Mouse (Mus musculus): ENCODE results near the gene Dirc2. TPM values are rescaled to one million over a fixed set of nuclear protein-coding genes. Genes with fewer than 3 reads are reported as not detected.

Gene Dirc2
- total and polyA plus RNA-seq, 2 experiments from 2014 or later: 15.3 to 39.8 TPM

GRCm38 (mm10) chr16:35726601-35727000, 42.6 kb downstream of the Dirc2 start:
- ATAC-seq (ENCODE audit: insufficient read depth, low read depth) (no peak), DNase-seq (ENCODE audit: low spot score) (no peak)
- H3K4me1 ChIP-seq (ENCODE audit: control insufficient read depth, insufficient read depth): no peaks in the 10 kb centered on the region
- H3K27me3 ChIP-seq (ENCODE audit: control insufficient read depth, insufficient read depth, low read length): no peaks in the 10 kb centered on the region
- no peak overlapping the region for H3K4me3 ChIP-seq (ENCODE audit: low read depth, low read length)
- H3K9ac ChIP-seq (replicated peaks; ENCODE audit: low read depth, low read length): no peak overlapping the region
- no peaks in the 10 kb centered on the region for H3K9me3 ChIP-seq (replicated peaks; ENCODE audit: control insufficient read depth, low read length)
- no peak overlapping the region for H3K27ac ChIP-seq (ENCODE audit: low read depth)
- peaks cover 33% of the 10 kb centered on the region for H3K36me3 ChIP-seq (replicated peaks; ENCODE audit: control insufficient read depth, insufficient read depth, low read length)
- H3K4me2 ChIP-seq (ENCODE audit: low read depth, low read length): no peak overlapping the region
- TF ChIP-seq EP300 (IDR thresholded peaks at IDR 0.05; ENCODE audit: low read depth) (no peak), CTCF (IDR thresholded peaks at IDR 0.05; ENCODE audit: low read depth) (no peak)
- 85% methylated on average over 2 of the region's 2 CpGs for WGBS

- ATAC-seq (ENCODE audit: insufficient read depth, low read depth) (no peak), DNase-seq (ENCODE audit: low spot score) (no peak)
- 62% methylated on average over 6 of the region's 6 CpGs for WGBS
- H3K9ac ChIP-seq (replicated peaks; ENCODE audit: low read depth, low read length): no peak overlapping the region
- no peaks in the 10 kb centered on the region for H3K9me3 ChIP-seq (replicated peaks; ENCODE audit: control insufficient read depth, low read length)
- H3K4me2 ChIP-seq (ENCODE audit: low read depth, low read length): no peak overlapping the region
- H3K27ac ChIP-seq (ENCODE audit: low read depth): no peak overlapping the region
- H3K36me3 ChIP-seq (replicated peaks; ENCODE audit: control insufficient read depth, insufficient read depth, low read length): peaks cover 33% of the 10 kb centered on the region
- no peaks in the 10 kb centered on the region for H3K27me3 ChIP-seq (ENCODE audit: control insufficient read depth, insufficient read depth, low read length)
- TF ChIP-seq EP300 (IDR thresholded peaks at IDR 0.05; ENCODE audit: low read depth): no peak
- TF ChIP-seq CTCF (IDR thresholded peaks at IDR 0.05; ENCODE audit: low read depth): no peak
- no peak overlapping the region for H3K4me3 ChIP-seq (ENCODE audit: low read depth, low read length)
- H3K4me1 ChIP-seq (ENCODE audit: control insufficient read depth, insufficient read depth): no peaks in the 10 kb centered on the region
Observed at GRCm38 (mm10) chr16:35724561-35724960, 44.6 kb downstream of the Dirc2 start.

- Histone ChIP-seq H3K4me3 (ENCODE audit: low read depth, low read length) (no peak overlapping the region), H3K4me1 (ENCODE audit: control insufficient read depth, insufficient read depth) (peaks cover 4% of the 10 kb centered on the region; the same call in 1 of the 2 replicates), H3K4me2 (ENCODE audit: low read depth, low read length) (no peak overlapping the region), H3K36me3 (replicated peaks; ENCODE audit: control insufficient read depth, insufficient read depth, low read length) (peaks cover 31% of the 10 kb centered on the region), H3K9me3 (replicated peaks; ENCODE audit: control insufficient read depth, low read length) (no peaks in the 10 kb centered on the region), H3K27me3 (ENCODE audit: control insufficient read depth, insufficient read depth, low read length) (no peaks in the 10 kb centered on the region), H3K27ac (ENCODE audit: low read depth) (no peak overlapping the region), H3K9ac (replicated peaks; ENCODE audit: low read depth, low read length) (no peak overlapping the region)
- TF ChIP-seq CTCF (IDR thresholded peaks at IDR 0.05; ENCODE audit: low read depth): no peak
- no peak for TF ChIP-seq EP300 (IDR thresholded peaks at IDR 0.05; ENCODE audit: low read depth)
- DNase-seq (ENCODE audit: low spot score) (no peak), ATAC-seq (ENCODE audit: insufficient read depth, low read depth) (no peak)
- 87% methylated on average over 5 of the region's 5 CpGs for WGBS
Observed at GRCm38 (mm10) chr16:35717761-35718160, 51.4 kb downstream of the Dirc2 start.

GRCm38 (mm10) chr16:35716257-35716656, 52.9 kb downstream of the Dirc2 start:
- ATAC-seq (ENCODE audit: insufficient read depth, low read depth) (no peak), DNase-seq (ENCODE audit: low spot score) (no peak)
- Histone ChIP-seq H3K9me3 (replicated peaks; ENCODE audit: control insufficient read depth, low read length) (no peaks in the 10 kb centered on the region), H3K27me3 (ENCODE audit: control insufficient read depth, insufficient read depth, low read length) (no peaks in the 10 kb centered on the region), H3K9ac (replicated peaks; ENCODE audit: low read depth, low read length) (no peak overlapping the region), H3K4me3 (ENCODE audit: low read depth, low read length) (no peak overlapping the region), H3K4me2 (ENCODE audit: low read depth, low read length) (no peak overlapping the region), H3K4me1 (ENCODE audit: control insufficient read depth, insufficient read depth) (peaks cover 4% of the 10 kb centered on the region; the same call in 1 of the 2 replicates), H3K27ac (ENCODE audit: low read depth) (no peak overlapping the region), H3K36me3 (replicated peaks; ENCODE audit: control insufficient read depth, insufficient read depth, low read length) (peaks cover 22% of the 10 kb centered on the region)
- WGBS: 72% methylated on average over 3 of the region's 3 CpGs
- no peak for TF ChIP-seq EP300 (IDR thresholded peaks at IDR 0.05; ENCODE audit: low read depth)
- peak; percentile 3; the same call in 1 of the 2 replicates for TF ChIP-seq CTCF (IDR thresholded peaks at IDR 0.05; ENCODE audit: low read depth)

GRCm38 (mm10) chr16:35715771-35716170, 53.4 kb downstream of the Dirc2 start:
- H3K4me3 ChIP-seq (ENCODE audit: low read depth, low read length): no peak overlapping the region
- H3K4me1 ChIP-seq (ENCODE audit: control insufficient read depth, insufficient read depth): peaks cover 4% of the 10 kb centered on the region; the same call in 1 of the 2 replicates
- TF ChIP-seq EP300 (IDR thresholded peaks at IDR 0.05; ENCODE audit: low read depth) (no peak), CTCF (IDR thresholded peaks at IDR 0.05; ENCODE audit: low read depth) (no peak)
- H3K9ac ChIP-seq (replicated peaks; ENCODE audit: low read depth, low read length): no peak overlapping the region
- no peak for DNase-seq (ENCODE audit: low spot score)
- no peaks in the 10 kb centered on the region for H3K27me3 ChIP-seq (ENCODE audit: control insufficient read depth, insufficient read depth, low read length)
- no peak for ATAC-seq (ENCODE audit: insufficient read depth, low read depth)
- no peak overlapping the region for H3K27ac ChIP-seq (ENCODE audit: low read depth)
- whole genome bisulfite sequencing: 77% methylated on average over 5 of the region's 5 CpGs
- no peaks in the 10 kb centered on the region for H3K9me3 ChIP-seq (replicated peaks; ENCODE audit: control insufficient read depth, low read length)
- no peak overlapping the region for H3K4me2 ChIP-seq (ENCODE audit: low read depth, low read length)
- peaks cover 22% of the 10 kb centered on the region for H3K36me3 ChIP-seq (replicated peaks; ENCODE audit: control insufficient read depth, insufficient read depth, low read length)

GRCm38 (mm10) chr16:35715350-35715749, 53.8 kb downstream of the Dirc2 start:
- TF ChIP-seq CTCF (IDR thresholded peaks at IDR 0.05; ENCODE audit: low read depth) (no peak), EP300 (IDR thresholded peaks at IDR 0.05; ENCODE audit: low read depth) (no peak)
- no peak for DNase-seq (ENCODE audit: low spot score)
- peaks cover 22% of the 10 kb centered on the region for H3K36me3 ChIP-seq (replicated peaks; ENCODE audit: control insufficient read depth, insufficient read depth, low read length)

More at GRCm38 (mm10) chr16:35715350-35715749, 53.8 kb downstream of the Dirc2 start:
- Histone ChIP-seq H3K4me3 (ENCODE audit: low read depth, low read length) (no peak overlapping the region), H3K27me3 (ENCODE audit: control insufficient read depth, insufficient read depth, low read length) (no peaks in the 10 kb centered on the region), H3K9ac (replicated peaks; ENCODE audit: low read depth, low read length) (no peak overlapping the region), H3K4me2 (ENCODE audit: low read depth, low read length) (no peak overlapping the region), H3K9me3 (replicated peaks; ENCODE audit: control insufficient read depth, low read length) (no peaks in the 10 kb centered on the region), H3K27ac (ENCODE audit: low read depth) (no peak overlapping the region), H3K4me1 (ENCODE audit: control insufficient read depth, insufficient read depth) (peaks cover 4% of the 10 kb centered on the region; the same call in 1 of the 2 replicates)
- no peak for ATAC-seq (ENCODE audit: insufficient read depth, low read depth)
- 29% methylated on average over 6 of the region's 6 CpGs for WGBS
